In genomic region chr6:72644576-72644975, GRCm38 (mm10) we compare ENCODE assay signal across 21 mouse cellular contexts. TPM values are rescaled to one million over a fixed set of nuclear protein-coding genes. Genes with fewer than 3 reads are reported as not detected.
A peak's percentile ranks its signal among the peaks of the same experiment; 100 is the strongest.
DNase-seq lines count a peak whose midpoint lies in the region; ATAC-seq lines count a peak whose summit lies in the region.
"Had no signal": no experiment of that assay in that cellular context is flagged by ENCODE, and none has a peak within 500 bp of the region (broad histone marks: within the 10 kb centered on the region; RNA-seq: fewer than 3 reads in every experiment).

No protein-coding gene starts in this region.

- H3K9me3 ChIP-seq in intestine, embryonic 16.5 days (ENCODE audit: control insufficient read depth, low read length) = no peaks in the 10 kb centered on the region
- H3K9me3 ChIP-seq: embryonic facial prominence, embryonic 15.5 days; forebrain, embryonic 15.5 days; heart, embryonic 12.5 days; hindbrain, embryonic 12.5 days had no signal

- H3K27ac ChIP-seq in intestine, embryonic 16.5 days (ENCODE audit: low read length) = no peak overlapping the region
- H3K27ac ChIP-seq: embryonic facial prominence, embryonic 15.5 days; forebrain, embryonic 15.5 days; hindbrain, embryonic 12.5 days had no signal

- H3K27me3 ChIP-seq in intestine, embryonic 16.5 days (replicated peaks; ENCODE audit: control insufficient read depth, insufficient read depth, low read length) = no peaks in the 10 kb centered on the region
- H3K27me3 ChIP-seq: embryonic facial prominence, embryonic 15.5 days; forebrain, embryonic 15.5 days; heart, embryonic 12.5 days; hindbrain, embryonic 12.5 days had no signal

- no peak overlapping the region for H3K4me3 ChIP-seq in intestine, embryonic 16.5 days (ENCODE audit: low read length)
- H3K4me3 ChIP-seq: embryonic facial prominence, embryonic 15.5 days; forebrain, embryonic 15.5 days; heart, embryonic 12.5 days; hindbrain, embryonic 12.5 days had no signal

- H3K4me2 ChIP-seq in intestine, embryonic 16.5 days (ENCODE audit: low read depth, low read length) = no peak overlapping the region
- H3K4me2 ChIP-seq: embryonic facial prominence, embryonic 15.5 days; forebrain, embryonic 15.5 days; heart, embryonic 12.5 days; hindbrain, embryonic 12.5 days had no signal

- peak; percentile 20 for DNase-seq in thymus, postnatal 25 days
- DNase-seq in thymus, adult 18-20 months = no peak
- DNase-seq in NIH3T3 (ENCODE audit: low read depth) = peak; percentile 84
- DNase-seq in induced T-regulatory cell, adult 2 months (ENCODE audit: low read depth) = peak; percentile 42
- DNase-seq in skeletal muscle tissue, adult 2 months (ENCODE audit: low read depth, low spot score) = peak; percentile 53
- no peak for DNase-seq in right cerebral cortex, postnatal 4 days
- no peak for DNase-seq in gastrocnemius, postnatal 4 days (ENCODE audit: low spot score in 2 of 2)
- DNase-seq: adrenal gland, postnatal 14 days; B cell, adult 2 months; cerebellum, adult 11-12 months; cerebellum, adult 9-11 months; embryo, embryonic 11 days; gastrocnemius, postnatal 14 days; heart, postnatal 36 days; kidney, adult 18-20 months had no signal

- H3K9ac ChIP-seq in intestine, embryonic 16.5 days (ENCODE audit: low read depth, low read length) = no peak overlapping the region
- H3K9ac ChIP-seq: embryonic facial prominence, embryonic 15.5 days; forebrain, embryonic 15.5 days; heart, embryonic 12.5 days; hindbrain, embryonic 12.5 days had no signal

- H3K36me3 ChIP-seq in intestine, embryonic 16.5 days (ENCODE audit: control insufficient read depth, insufficient read depth, low read length) = no peaks in the 10 kb centered on the region
- H3K36me3 ChIP-seq: forebrain, embryonic 15.5 days; hindbrain, embryonic 12.5 days had no signal

- whole genome bisulfite sequencing in intestine, embryonic 16.5 days = 78% methylated on average over 4 of the region's 4 CpGs

- ATAC-seq in intestine, embryonic 16.5 days = no peak
- ATAC-seq: hindbrain, embryonic 16.5 days had no signal

- no peaks in the 10 kb centered on the region for H3K4me1 ChIP-seq in intestine, embryonic 16.5 days (ENCODE audit: control insufficient read depth, insufficient read depth, low read length)
- H3K4me1 ChIP-seq: forebrain, embryonic 15.5 days had no signal

RNA-seq across cellular contexts. Expression of gene Tgoln1, which starts 27.8 kb away (rescaled TPM):
- 48.8 and 57.5 TPM in 2 replicates for polyA plus RNA-seq in intestine, embryonic 16.5 days (2015; fragmentation: Nextera tagmentation; extraction: Ambion mirVana)
- total RNA-seq in gastrocnemius, postnatal 4 days (2021) = 10 to 100 TPM; 26.5 to 27.9 TPM

RNA-seq across cellular contexts. Expression of gene Retsat, which starts 46.3 kb away (rescaled TPM):
- polyA plus RNA-seq in intestine, embryonic 16.5 days (2015; fragmentation: Nextera tagmentation; extraction: Ambion mirVana) = 41.1 and 44.0 TPM in 2 replicates
- total RNA-seq in gastrocnemius, postnatal 4 days (2021) = 10 to 100 TPM; 42.6 to 49.5 TPM

RNA-seq across cellular contexts. Expression of gene Elmod3, which starts 46.4 kb away (rescaled TPM):
- 15.6 and 15.8 TPM in 2 replicates for polyA plus RNA-seq in intestine, embryonic 16.5 days (2015; fragmentation: Nextera tagmentation; extraction: Ambion mirVana)
- 1 to 10 TPM; 8.1 to 8.8 TPM for total RNA-seq in gastrocnemius, postnatal 4 days (2021)

Comparison
In these comparisons a context has a peak if more than half of its experiments do, and no peak if none do; other contexts are left out.
1. DNase-seq: peak in thymus, postnatal 25 days (single experiment), NIH3T3 (single experiment), induced T-regulatory cell, adult 2 months (single experiment) and skeletal muscle tissue, adult 2 months (single experiment); none in thymus, adult 18-20 months (0 of 2), right cerebral cortex, postnatal 4 days (single experiment) and gastrocnemius, postnatal 4 days (0 of 2).